Mouse (Mus musculus) gastrocnemius, adult 18-20 months (tissue): ENCODE results near the gene Ppp1r12a. TPM values are rescaled to one million over a fixed set of nuclear protein-coding genes. Genes with fewer than 3 reads are reported as not detected.
A peak's percentile ranks its signal among the peaks of the same experiment; 100 is the strongest.

Experiments
- DNase-seq: peaks from one replicate; pipeline ENCODE4 v3.0.0; 2021; ENCODE audit warnings: low spot score
- total RNA-seq, 2 experiments: library from RNA; stranded (reverse); gene quantifications; 2 replicates each; pipeline ENCODE4 v1.2.3; 2021

Gene Ppp1r12a
- total RNA-seq, 2 experiments from 2014 or later: 19.4 to 25.6 TPM

GRCm38 (mm10) chr10:108290046-108290445 lies 128.1 kb downstream of the Ppp1r12a start:
- no peak for DNase-seq

- no peak for DNase-seq
Observed at GRCm38 (mm10) chr10:108291688-108292471, 129.9 kb downstream of the Ppp1r12a start.

GRCm38 (mm10) chr10:108292651-108293050 lies 130.7 kb downstream of the Ppp1r12a start:
- no peak for DNase-seq

GRCm38 (mm10) chr10:108293620-108294195 lies 131.7 kb downstream of the Ppp1r12a start:
- DNase-seq: no peak

GRCm38 (mm10) chr10:108294766-108295165 lies 132.8 kb downstream of the Ppp1r12a start:
- DNase-seq: no peak

- no peak for DNase-seq
Observed at GRCm38 (mm10) chr10:108296446-108296845, 134.5 kb downstream of the Ppp1r12a start.

GRCm38 (mm10) chr10:108298261-108298660 lies 136.3 kb downstream of the Ppp1r12a start:
- no peak for DNase-seq

- no peak for DNase-seq
Observed at GRCm38 (mm10) chr10:108298841-108299545, 137.0 kb downstream of the Ppp1r12a start.

GRCm38 (mm10) chr10:108299828-108300227 lies 137.8 kb downstream of the Ppp1r12a start:
- no peak for DNase-seq

- DNase-seq: peak; percentile 69
Observed at GRCm38 (mm10) chr10:108300843-108301242, 138.8 kb downstream of the Ppp1r12a start.

- no peak for DNase-seq
Observed at GRCm38 (mm10) chr10:108307772-108308171, 145.8 kb downstream of the Ppp1r12a start.

GRCm38 (mm10) chr10:108310195-108310594 lies 148.2 kb downstream of the Ppp1r12a start:
- DNase-seq: no peak

GRCm38 (mm10) chr10:108311396-108311795 lies 149.4 kb downstream of the Ppp1r12a start:
- DNase-seq: no peak

- no peak for DNase-seq
Observed at GRCm38 (mm10) chr10:108313845-108314244, 151.9 kb downstream of the Ppp1r12a start.

GRCm38 (mm10) chr10:108314396-108314795 lies 152.4 kb downstream of the Ppp1r12a start:
- DNase-seq: no peak

- no peak for DNase-seq
Observed at GRCm38 (mm10) chr10:108315236-108315635, 153.2 kb downstream of the Ppp1r12a start.

- no peak for DNase-seq
Observed at GRCm38 (mm10) chr10:108328356-108328755, 166.4 kb downstream of the Ppp1r12a start.

GRCm38 (mm10) chr10:108328983-108329382 lies 167.0 kb downstream of the Ppp1r12a start:
- DNase-seq: no peak

GRCm38 (mm10) chr10:108329771-108330170 lies 167.8 kb downstream of the Ppp1r12a start:
- no peak for DNase-seq

- DNase-seq: no peak
Observed at GRCm38 (mm10) chr10:108330964-108331363, 169.0 kb downstream of the Ppp1r12a start.

- DNase-seq: peak; percentile 20
Observed at GRCm38 (mm10) chr10:108331784-108332561, 170.0 kb downstream of the Ppp1r12a start, which contains the start of gene Pawr. TSS of gene Pawr (plus strand) at chr10:108332121.
